Mouse (Mus musculus): ENCODE data around the gene Cabp2. TPM values are rescaled to one million over a fixed set of nuclear protein-coding genes. Genes with fewer than 3 reads are reported as not detected.
"Not testable (repeated sequence)": the region's sequence is repeated elsewhere in the genome, so short reads cannot be mapped to it uniquely, and the experiment has no call there.

The Cabp2 gene
- polyA plus RNA-seq, 1 experiment from 2014 or later, result not detected

- no peaks in the 10 kb centered on the region for H3K36me3 ChIP-seq
Measured at GRCm38 (mm10) chr19:4045966-4046865, 35.2 kb upstream of the Cabp2 start, which contains the start of gene Gstp2. TSS of gene Gstp2 (minus strand) at chr19:4046023.

GRCm38 (mm10) chr19:4046866-4047254 lies 34.5 kb upstream of the Cabp2 start:
- H3K36me3 ChIP-seq, result no peaks in the 10 kb centered on the region
- no peaks in the 10 kb centered on the region for H3K27me3 ChIP-seq
- no peak overlapping the region for H3K4me3 ChIP-seq
- H3K4me2 ChIP-seq, result no peak overlapping the region
- no peaks in the 10 kb centered on the region for H3K9me3 ChIP-seq
- H3K4me1 ChIP-seq (replicated peaks), result peaks cover 6% of the 10 kb centered on the region; the same call in 1 of the 2 replicates
- no peak overlapping the region for H3K27ac ChIP-seq (replicated peaks)
- H3K9ac ChIP-seq, result no peak overlapping the region
- 88% methylated on average over 8 of the region's 8 CpGs for WGBS
- ATAC-seq (ENCODE audit: low read depth), result no peak

More at GRCm38 (mm10) chr19:4045966-4046865, 35.2 kb upstream of the Cabp2 start, which contains the start of gene Gstp2:
- no peak within 1 kb of the TSS for H3K4me3 ChIP-seq
- H3K9ac ChIP-seq, result no peak within 1 kb of the TSS
- no peaks in the 10 kb centered on the region for H3K27me3 ChIP-seq
- 62% methylated on average over 16 of the region's 16 CpGs for WGBS
- H3K9me3 ChIP-seq, result no peaks in the 10 kb centered on the region
- no peak for ATAC-seq (ENCODE audit: low read depth)
- no peak within 1 kb of the TSS for H3K27ac ChIP-seq (replicated peaks)
- peak within 1 kb of the TSS; percentile 13; the same call in 1 of the 2 replicates for H3K4me2 ChIP-seq
- peaks cover 6% of the 10 kb centered on the region; the same call in 1 of the 2 replicates for H3K4me1 ChIP-seq (replicated peaks)

- H3K4me2 ChIP-seq, result no peak overlapping the region
- no peaks in the 10 kb centered on the region for H3K36me3 ChIP-seq
- no peak overlapping the region for H3K27ac ChIP-seq (replicated peaks)
- no peak for ATAC-seq (ENCODE audit: low read depth)
- no peaks in the 10 kb centered on the region for H3K9me3 ChIP-seq
- no peak overlapping the region for H3K4me3 ChIP-seq
- no peak overlapping the region for H3K9ac ChIP-seq
- H3K27me3 ChIP-seq, result no peaks in the 10 kb centered on the region
- 18% methylated on average over 4 of the region's 4 CpGs for WGBS
- H3K4me1 ChIP-seq (replicated peaks), result peaks cover 6% of the 10 kb centered on the region; the same call in 1 of the 2 replicates
Measured at GRCm38 (mm10) chr19:4047859-4048258, 33.5 kb upstream of the Cabp2 start.

- not testable (repeated sequence) for ATAC-seq (ENCODE audit: low read depth); H3K4me3 ChIP-seq; H3K36me3 ChIP-seq; H3K4me2 ChIP-seq; H3K9me3 ChIP-seq; H3K9ac ChIP-seq; H3K4me1 ChIP-seq (replicated peaks); H3K27ac ChIP-seq (replicated peaks); H3K27me3 ChIP-seq
- WGBS, result 85% methylated on average over 5 of the region's 5 CpGs
Measured at GRCm38 (mm10) chr19:4049069-4049468, 32.3 kb upstream of the Cabp2 start.

- Histone ChIP-seq H3K4me2 (no peak overlapping the region), H3K36me3 (no peaks in the 10 kb centered on the region), H3K27me3 (no peaks in the 10 kb centered on the region), H3K4me3 (no peak overlapping the region), H3K27ac (replicated peaks) (no peak overlapping the region), H3K9me3 (no peaks in the 10 kb centered on the region), H3K4me1 (replicated peaks) (peaks cover 4% of the 10 kb centered on the region; the same call in 1 of the 2 replicates), H3K9ac (no peak overlapping the region)
- ATAC-seq (ENCODE audit: low read depth), result no peak
- 92% methylated on average over 5 of the region's 5 CpGs for WGBS
Measured at GRCm38 (mm10) chr19:4051016-4051415, 30.4 kb upstream of the Cabp2 start.

GRCm38 (mm10) chr19:4051741-4052515 lies 29.4 kb upstream of the Cabp2 start:
- Histone ChIP-seq H3K36me3 (no peaks in the 10 kb centered on the region), H3K4me1 (replicated peaks) (no peaks in the 10 kb centered on the region), H3K27ac (replicated peaks) (no peak overlapping the region), H3K27me3 (no peaks in the 10 kb centered on the region), H3K4me2 (no peak overlapping the region), H3K4me3 (no peak overlapping the region), H3K9me3 (no peaks in the 10 kb centered on the region), H3K9ac (no peak overlapping the region)
- 52% methylated on average over 10 of the region's 10 CpGs for WGBS
- no peak for ATAC-seq (ENCODE audit: low read depth)

- no peaks in the 10 kb centered on the region for H3K27me3 ChIP-seq
- no peaks in the 10 kb centered on the region for H3K36me3 ChIP-seq
- H3K9ac ChIP-seq, result no peak overlapping the region
- ATAC-seq (ENCODE audit: low read depth), result no peak
- no peak overlapping the region for H3K4me2 ChIP-seq
- no peaks in the 10 kb centered on the region for H3K4me1 ChIP-seq (replicated peaks)
- no peaks in the 10 kb centered on the region for H3K9me3 ChIP-seq
- 72% methylated on average over 5 of the region's 5 CpGs for WGBS
- H3K4me3 ChIP-seq, result no peak overlapping the region
- no peak overlapping the region for H3K27ac ChIP-seq (replicated peaks)
Measured at GRCm38 (mm10) chr19:4052516-4053030, 28.8 kb upstream of the Cabp2 start.

GRCm38 (mm10) chr19:4054613-4055012 lies 26.8 kb upstream of the Cabp2 start:
- Histone ChIP-seq H3K27ac (replicated peaks) (no peak overlapping the region), H3K27me3 (no peaks in the 10 kb centered on the region), H3K4me1 (replicated peaks) (no peaks in the 10 kb centered on the region), H3K9me3 (no peaks in the 10 kb centered on the region), H3K36me3 (no peaks in the 10 kb centered on the region), H3K4me3 (no peak overlapping the region), H3K4me2 (no peak overlapping the region), H3K9ac (no peak overlapping the region)
- ATAC-seq (ENCODE audit: low read depth), result no peak
- 90% methylated on average over 5 of the region's 5 CpGs for WGBS

- Histone ChIP-seq H3K4me1 (replicated peaks) (no peaks in the 10 kb centered on the region), H3K4me3 (no peak overlapping the region), H3K9me3 (no peaks in the 10 kb centered on the region), H3K4me2 (no peak overlapping the region), H3K27ac (replicated peaks) (no peak overlapping the region), H3K36me3 (no peaks in the 10 kb centered on the region), H3K9ac (no peak overlapping the region), H3K27me3 (no peaks in the 10 kb centered on the region)
- no peak for ATAC-seq (ENCODE audit: low read depth)
- 77% methylated on average over 8 of the region's 8 CpGs for WGBS
Measured at GRCm38 (mm10) chr19:4055216-4055946, 26.0 kb upstream of the Cabp2 start.

GRCm38 (mm10) chr19:4055947-4056693 lies 25.3 kb upstream of the Cabp2 start:
- no peaks in the 10 kb centered on the region for H3K4me1 ChIP-seq (replicated peaks)
- no peak overlapping the region for H3K4me2 ChIP-seq
- H3K4me3 ChIP-seq, result no peak overlapping the region
- H3K27me3 ChIP-seq, result no peaks in the 10 kb centered on the region
- WGBS, result 66% methylated on average over 15 of the region's 15 CpGs
- no peak overlapping the region for H3K9ac ChIP-seq
- no peak overlapping the region for H3K27ac ChIP-seq (replicated peaks)
- no peaks in the 10 kb centered on the region for H3K9me3 ChIP-seq
- no peak for ATAC-seq (ENCODE audit: low read depth)
- no peaks in the 10 kb centered on the region for H3K36me3 ChIP-seq

GRCm38 (mm10) chr19:4056727-4057126 lies 24.7 kb upstream of the Cabp2 start:
- Histone ChIP-seq H3K9me3 (no peaks in the 10 kb centered on the region), H3K4me1 (replicated peaks) (no peaks in the 10 kb centered on the region), H3K4me2 (no peak overlapping the region), H3K36me3 (no peaks in the 10 kb centered on the region), H3K27me3 (no peaks in the 10 kb centered on the region), H3K9ac (no peak overlapping the region), H3K4me3 (no peak overlapping the region), H3K27ac (replicated peaks) (no peak overlapping the region)
- WGBS, result 30% methylated on average over 4 of the region's 4 CpGs
- ATAC-seq (ENCODE audit: low read depth), result no peak

Measured in neural tube, embryonic 13.5 days (tissue).